Comparison of ENCODE assay signal across 17 mouse cellular contexts in the genomic region with DNA sequence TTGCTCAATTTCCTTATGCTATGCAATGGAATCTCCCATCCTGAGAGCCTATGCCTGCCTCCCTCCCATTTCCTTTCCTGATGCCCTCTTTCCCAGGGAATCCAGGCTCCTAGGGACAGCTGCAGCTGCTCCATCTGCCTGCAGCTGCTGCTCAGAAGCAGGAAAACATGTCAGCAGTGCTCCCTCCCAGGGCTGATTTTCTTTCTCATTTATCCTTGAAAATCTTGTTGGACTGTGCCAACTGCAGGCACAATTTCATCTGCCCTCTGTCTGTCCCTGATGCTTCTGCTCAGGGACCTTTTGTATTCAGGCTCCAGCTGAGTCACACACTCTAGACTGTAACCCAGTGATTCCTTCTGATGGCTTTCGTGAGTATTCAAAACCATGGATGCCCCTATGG. TPM values are rescaled to one million over a fixed set of nuclear protein-coding genes. Genes with fewer than 3 reads are reported as not detected.
DNase-seq lines count a peak whose midpoint lies in the region; ATAC-seq lines count a peak whose summit lies in the region.
"Had no signal": no experiment of that assay in that cellular context is flagged by ENCODE, and none has a peak within 500 bp of the region (broad histone marks: within the 10 kb centered on the region; RNA-seq: fewer than 3 reads in every experiment).

No protein-coding gene starts in this region.

- H3K36me3 ChIP-seq in embryonic facial prominence, embryonic 10.5 days (replicated peaks), result no peaks in the 10 kb centered on the region
- H3K36me3 ChIP-seq in midbrain, embryonic 14.5 days (ENCODE audit: control insufficient read depth, insufficient read depth, low read length), result no peaks in the 10 kb centered on the region
- H3K36me3 ChIP-seq: embryonic facial prominence, embryonic 15.5 days; heart, embryonic 12.5 days had no signal

- H3K4me1 ChIP-seq in embryonic facial prominence, embryonic 10.5 days, result no peaks in the 10 kb centered on the region
- peaks cover 3% of the 10 kb centered on the region for H3K4me1 ChIP-seq in midbrain, embryonic 14.5 days (ENCODE audit: control insufficient read depth, insufficient read depth, low read length)
- H3K4me1 ChIP-seq: embryonic facial prominence, embryonic 15.5 days; heart, embryonic 12.5 days had no signal

- H3K9me3 ChIP-seq in embryonic facial prominence, embryonic 10.5 days, result no peaks in the 10 kb centered on the region
- no peaks in the 10 kb centered on the region for H3K9me3 ChIP-seq in midbrain, embryonic 14.5 days (ENCODE audit: control insufficient read depth, low read length)
- H3K9me3 ChIP-seq: embryonic facial prominence, embryonic 15.5 days; heart, embryonic 12.5 days had no signal

- no peak overlapping the region for H3K4me2 ChIP-seq in midbrain, embryonic 14.5 days (ENCODE audit: low read length)
- H3K4me2 ChIP-seq: embryonic facial prominence, embryonic 15.5 days; heart, embryonic 12.5 days had no signal

- DNase-seq in frontal cortex, postnatal 14 days (ENCODE audit: low spot score in 2 of 2), result no peak
- DNase-seq in adrenal gland, postnatal 10 days, result peak; percentile 3
- peak; percentile 9 for DNase-seq in embryonic facial prominence, embryonic 10.5 days (ENCODE audit: low spot score)
- peak; percentile 27 for DNase-seq in midbrain, embryonic 14.5 days
- no peak for DNase-seq in layer of hippocampus, adult 11-12 months (ENCODE audit: low spot score)
- no peak for DNase-seq in urinary bladder, postnatal 36 days (ENCODE audit: low spot score in 2 of 2)
- DNase-seq: cerebellum, adult 9-11 months; thymus, adult 2 months had no signal

- peak; percentile 81 for ATAC-seq in frontal cortex, adult (ENCODE audit: low TSS enrichment)
- no peak for ATAC-seq in midbrain, embryonic 14.5 days (ENCODE audit: low FRiP score, low TSS enrichment)
- ATAC-seq: lung, postnatal 0 days; Patski had no signal

- H3K27ac ChIP-seq in embryonic facial prominence, embryonic 10.5 days (replicated peaks), result no peak overlapping the region
- H3K27ac ChIP-seq in midbrain, embryonic 14.5 days (replicated peaks; ENCODE audit: low read depth, low read length), result no peak overlapping the region
- H3K27ac ChIP-seq: embryonic facial prominence, embryonic 15.5 days had no signal

- H3K9ac ChIP-seq in midbrain, embryonic 14.5 days (replicated peaks; ENCODE audit: low read length), result no peak overlapping the region
- H3K9ac ChIP-seq: embryonic facial prominence, embryonic 15.5 days; heart, embryonic 12.5 days had no signal

- no peaks in the 10 kb centered on the region for H3K27me3 ChIP-seq in embryonic facial prominence, embryonic 10.5 days (replicated peaks; ENCODE audit: low read depth, poor library complexity, severe bottlenecking)
- H3K27me3 ChIP-seq in midbrain, embryonic 14.5 days (ENCODE audit: control insufficient read depth, insufficient read depth, low read length), result no peaks in the 10 kb centered on the region
- H3K27me3 ChIP-seq: embryonic facial prominence, embryonic 15.5 days; heart, embryonic 12.5 days; Patski had no signal

- no peak overlapping the region for H3K4me3 ChIP-seq in embryonic facial prominence, embryonic 10.5 days
- H3K4me3 ChIP-seq in midbrain, embryonic 14.5 days (replicated peaks; ENCODE audit: low read depth, low read length), result no peak overlapping the region
- H3K4me3 ChIP-seq: embryonic facial prominence, embryonic 15.5 days; heart, embryonic 12.5 days had no signal

- WGBS in embryonic facial prominence, embryonic 10.5 days, result 77% methylated on average over 1 of the region's 1 CpGs
- 61% methylated on average over 1 of the region's 1 CpGs for WGBS in midbrain, embryonic 14.5 days

RNA-seq across cellular contexts. Expression of a gene that starts 20.6 kb away (rescaled TPM):
- under 1 TPM; 0.18 to 0.21 TPM for total RNA-seq in adrenal gland, postnatal 10 days (2021)
- 5.9 and 13.1 TPM in 2 replicates for polyA plus RNA-seq in embryonic facial prominence, embryonic 10.5 days (2016; fragmentation: Nextera tagmentation; extraction: Ambion mirVana)
- polyA plus RNA-seq in midbrain, embryonic 14.5 days (2014; fragmentation: Nextera tagmentation; extraction: Ambion mirVana), result 2.6 and 6.9 TPM in 2 replicates
- total RNA-seq: gastrocnemius, adult 18-20 months; liver, adult 2 months had no signal
- polyA plus RNA-seq: kidney, embryonic 16.5 days; liver, adult 2 months; lung, postnatal 0 days; Patski; thymus, adult 2 months had no signal

RNA-seq across cellular contexts. Expression of a gene that starts 45.3 kb away (rescaled TPM):
- total RNA-seq in adrenal gland, postnatal 10 days (2021), result not detected
- not detected in 2 replicates for polyA plus RNA-seq in embryonic facial prominence, embryonic 10.5 days (2016; fragmentation: Nextera tagmentation; extraction: Ambion mirVana)
- polyA plus RNA-seq in midbrain, embryonic 14.5 days (2014; fragmentation: Nextera tagmentation; extraction: Ambion mirVana), result not detected in 2 replicates
- total RNA-seq: gastrocnemius, adult 18-20 months; layer of hippocampus, postnatal 14 days; liver, adult 2 months had no signal
- polyA plus RNA-seq: heart, embryonic 12.5 days; kidney, embryonic 16.5 days; liver, adult 2 months; lung, postnatal 0 days; Patski; thymus, adult 2 months had no signal

Comparison
In these comparisons a context has a peak if more than half of its experiments do, and no peak if none do; other contexts are left out.
1. DNase-seq: peak in adrenal gland, postnatal 10 days (single experiment), embryonic facial prominence, embryonic 10.5 days (single experiment) and midbrain, embryonic 14.5 days (single experiment); none in frontal cortex, postnatal 14 days (0 of 2), layer of hippocampus, adult 11-12 months (single experiment) and urinary bladder, postnatal 36 days (0 of 2).